Mouse (Mus musculus): ENCODE data around the gene Cyp2d11.
"Not testable (repeated sequence)": the region's sequence is repeated elsewhere in the genome, so short reads cannot be mapped to it uniquely, and the experiment has no call there.

GRCm38 (mm10) chr15:82393922-82394321, at the start of gene Cyp2d11:
- not testable (repeated sequence) for TF ChIP-seq CTCF (IDR thresholded peaks at IDR 0.05; ENCODE audit: low read depth, low read length); POLR2A (IDR thresholded peaks at IDR 0.05; ENCODE audit: borderline replicate concordance, low read depth, low read length)
